Mouse (Mus musculus) CH12.LX (cell line): ENCODE results near the gene Ap5z1.

Source experiments
- CTCF ChIP-seq, 2 experiments: IDR thresholded peaks in 1 of 2; conservative IDR thresholded peaks in 1 of 2; 2 replicates each; pipeline ENCODE4 v1.5.1; 2011 to 2012; ENCODE audit warnings: low read depth in 2 of 2, low read length in 2 of 2, improper control_type of control experiment in 1 of 2, inconsistent platforms in 1 of 2, mild to moderate bottlenecking in 1 of 2, moderate library complexity in 1 of 2
- GABPA ChIP-seq: IDR thresholded peaks from 2 replicates; pipeline ENCODE4 v1.6.1; 2012; ENCODE audit warnings: low read depth, low read length, improper control_type of control experiment, inconsistent platforms; ENCODE audit not compliant: insufficient replicate concordance
- JUND ChIP-seq: conservative IDR thresholded peaks from 2 replicates; pipeline ENCODE4 v1.6.1; 2011; ENCODE audit warnings: low read depth, low read length, improper control_type of control experiment
- MAFK ChIP-seq: IDR thresholded peaks from 2 replicates; pipeline ENCODE4 v1.6.1; 2011; ENCODE audit warnings: low read length, improper control_type of control experiment; ENCODE audit not compliant: insufficient replicate concordance
- MAX ChIP-seq: IDR thresholded peaks from 2 replicates; pipeline ENCODE4 v1.6.1; 2011; ENCODE audit warnings: low read length, improper control_type of control experiment
- MYC ChIP-seq: IDR thresholded peaks from 2 replicates; pipeline ENCODE4 v1.6.1; 2011; ENCODE audit warnings: low read depth, mild to moderate bottlenecking, improper control_type of control experiment, low read length
- NRF1 ChIP-seq: IDR thresholded peaks from 2 replicates; pipeline ENCODE4 v1.6.1; 2014; ENCODE audit warnings: low read depth, mild to moderate bottlenecking, inconsistent platforms, low read length, improper control_type of control experiment, moderate library complexity
- POLR2A ChIP-seq: IDR thresholded peaks from 2 replicates; pipeline ENCODE4 v1.6.1; 2011; ENCODE audit warnings: low read depth, mild to moderate bottlenecking, improper control_type of control experiment, low read length
- RAD21 ChIP-seq: IDR thresholded peaks from 2 replicates; pipeline ENCODE4 v1.6.1; 2011; ENCODE audit warnings: low read depth, mild to moderate bottlenecking, low read length, improper control_type of control experiment, moderate library complexity
- SMC3 ChIP-seq: IDR thresholded peaks from 2 replicates; pipeline ENCODE4 v1.6.1; 2011; ENCODE audit warnings: low read depth, low read length, improper control_type of control experiment
- TCF12 ChIP-seq: IDR thresholded peaks from 2 replicates; pipeline ENCODE4 v1.6.1; 2014; ENCODE audit warnings: low read depth, mild to moderate bottlenecking, inconsistent platforms, low read length, improper control_type of control experiment
- USF1 ChIP-seq: IDR thresholded peaks from 2 replicates; pipeline ENCODE4 v1.6.1; 2014; ENCODE audit warnings: low read depth, mild to moderate bottlenecking, inconsistent platforms, low read length, improper control_type of control experiment

DNA sequence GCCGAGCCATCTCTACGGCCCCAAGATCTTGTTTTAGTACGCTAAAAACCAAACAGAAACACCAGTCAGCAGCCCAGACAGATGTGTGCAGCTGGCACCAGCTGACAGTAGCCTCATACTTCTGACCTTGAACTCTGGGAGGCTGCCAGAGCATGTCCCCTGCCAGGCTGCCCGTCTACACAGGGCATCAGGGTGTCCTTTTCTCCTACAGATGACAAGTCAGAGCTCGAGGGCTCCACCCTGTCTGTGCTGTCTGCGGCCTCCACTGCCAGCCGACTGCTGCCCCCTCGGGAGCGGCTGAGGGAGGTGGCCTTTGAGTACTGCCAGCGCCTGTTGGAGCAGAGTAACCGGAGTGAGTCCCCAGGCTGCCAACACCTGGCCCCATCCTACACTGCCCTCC is 6.1 kb downstream of the Ap5z1 start:
- TF ChIP-seq GABPA (no peak), CTCF (conservative IDR thresholded peaks at IDR 0.05 in 1 of 2, IDR thresholded peaks at IDR 0.05 in 1 of 2; ENCODE audit: low read depth in 2 of 2, low read length in 2 of 2) (no peak), USF1 (no peak), SMC3 (no peak), TCF12 (no peak), MAX (no peak), JUND (no peak), POLR2A (no peak), RAD21 (no peak), MAFK (no peak), NRF1 (no peak), MYC (no peak)
